Mouse (Mus musculus) hindbrain, embryonic 10.5 days (tissue): ENCODE results near the gene Sprr3. TPM values are rescaled to one million over a fixed set of nuclear protein-coding genes. Genes with fewer than 3 reads are reported as not detected.

Experiments used
- DNase-seq: peaks from one replicate; pipeline ENCODE4 v3.0.0-alpha.2; 2017; ENCODE audit warnings: low spot score
- H3K27ac ChIP-seq: fragments of 300-500 bp; sonication (generic); 2 replicates; pipeline ENCODE4 v1.5.1; 2016; ENCODE audit warnings: mild to moderate bottlenecking, moderate library complexity
- H3K27me3 ChIP-seq: fragments of 300-500 bp; sonication (generic); 2 replicates; pipeline ENCODE4 v1.6.1; 2016; ENCODE audit warnings: mild to moderate bottlenecking; ENCODE audit not compliant: poor library complexity, insufficient read depth, severe bottlenecking
- H3K36me3 ChIP-seq: fragments of 300-500 bp; sonication (generic); 2 replicates; pipeline ENCODE4 v1.6.1; 2016; ENCODE audit warnings: mild to moderate bottlenecking, moderate library complexity
- H3K4me1 ChIP-seq: fragments of 300-500 bp; sonication (generic); replicated peaks from 2 replicates; pipeline ENCODE4 v1.6.1; 2016; ENCODE audit warnings: mild to moderate bottlenecking
- H3K4me3 ChIP-seq: fragments of 300-500 bp; sonication (generic); 2 replicates; pipeline ENCODE4 v1.5.1; 2016; ENCODE audit warnings: mild to moderate bottlenecking, moderate library complexity
- H3K9me3 ChIP-seq: fragments of 300-500 bp; sonication (generic); 2 replicates; pipeline ENCODE4 v1.6.1; 2016; ENCODE audit warnings: mild to moderate bottlenecking, moderate library complexity
- WGBS: fragments of 180-500 bp; shearing (Covaris S2); methylation state at CpG from one replicate; pipeline ENCODE4 v1.1.7; 2016; 5-methylcytosine and 5-hydroxymethylcytosine counted together
- polyA plus RNA-seq: library from polyadenylated mRNA; unstranded; fragments of >200 nt; fragmentation: Nextera tagmentation; extraction: Ambion mirVana; gene quantifications from 2 replicates; pipeline ENCODE4 v1.2.1, GENCODE M21; 2016

The Sprr3 gene
- polyA plus RNA-seq, 1 experiment from 2014 or later, result not detected

- Histone ChIP-seq H3K27ac (no peak within 1 kb of the TSS), H3K36me3 (no peaks in the 10 kb centered on the region), H3K4me3 (no peak within 1 kb of the TSS), H3K27me3 (no peaks in the 10 kb centered on the region), H3K4me1 (no peaks in the 10 kb centered on the region), H3K9me3 (no peaks in the 10 kb centered on the region)
- WGBS, result 82% methylated on average over 2 of the region's 2 CpGs
- DNase-seq, result no peak
These were observed 26.2 kb downstream of the Sprr3 start, which contains the start of gene Sprr2k for GRCm38 (mm10) chr3:92432282-92432681. Gene Sprr2k, plus strand, starts transcription at chr3:92432582.

- Histone ChIP-seq H3K36me3 (no peaks in the 10 kb centered on the region), H3K4me1 (no peaks in the 10 kb centered on the region), H3K27ac (no peak within 1 kb of the TSS), H3K27me3 (no peaks in the 10 kb centered on the region), H3K9me3 (no peaks in the 10 kb centered on the region), H3K4me3 (no peak within 1 kb of the TSS)
- 92% methylated on average over 6 of the region's 6 CpGs for WGBS
- no peak for DNase-seq
These were observed 29.2 kb downstream of the Sprr3 start, which contains the start of gene Gm9774 for GRCm38 (mm10) chr3:92429323-92429722. Gene Gm9774, minus strand, starts transcription at chr3:92429423.

GRCm38 (mm10) chr3:92417782-92418181 is 40.7 kb downstream of the Sprr3 start, which contains the start of gene Sprr2j-ps:
Gene Sprr2j-ps, plus strand, starts transcription at chr3:92418082.
- no peak within 1 kb of the TSS for H3K27ac ChIP-seq
- 88% methylated on average over 2 of the region's 2 CpGs for WGBS
- H3K4me1 ChIP-seq, result no peaks in the 10 kb centered on the region
- H3K27me3 ChIP-seq, result no peaks in the 10 kb centered on the region
- H3K9me3 ChIP-seq, result no peaks in the 10 kb centered on the region
- DNase-seq, result no peak
- no peaks in the 10 kb centered on the region for H3K36me3 ChIP-seq
- no peak within 1 kb of the TSS for H3K4me3 ChIP-seq

GRCm38 (mm10) chr3:92407691-92408090 is 50.8 kb downstream of the Sprr3 start, which contains the start of gene Sprr2i:
Gene Sprr2i, plus strand, starts transcription at chr3:92407991.
- DNase-seq, result no peak
- H3K9me3 ChIP-seq, result no peaks in the 10 kb centered on the region
- H3K27ac ChIP-seq, result no peak within 1 kb of the TSS
- no peaks in the 10 kb centered on the region for H3K4me1 ChIP-seq
- 92% methylated on average over 2 of the region's 2 CpGs for whole genome bisulfite sequencing
- no peaks in the 10 kb centered on the region for H3K36me3 ChIP-seq
- H3K4me3 ChIP-seq, result no peak within 1 kb of the TSS
- H3K27me3 ChIP-seq, result no peaks in the 10 kb centered on the region

Other genes starting within 250 kb of the Sprr3 start
- gene Sprr2a1, start 242.9 kb downstream of the Sprr3 start, polyA plus RNA-seq, result not detected in 2 replicates
- not detected in 2 replicates for gene Sprr2a2, start 242.8 kb downstream of the Sprr3 start, polyA plus RNA-seq
- not detected in 2 replicates for gene Sprr2a3, start 173.3 kb downstream of the Sprr3 start, polyA plus RNA-seq
- not detected in 2 replicates for gene Sprr2b, start 142.1 kb downstream of the Sprr3 start, polyA plus RNA-seq
- not detected in 2 replicates for gene Sprr2d, start 119.6 kb downstream of the Sprr3 start, polyA plus RNA-seq
- not detected in 2 replicates for gene Sprr2e, start 106.6 kb downstream of the Sprr3 start, polyA plus RNA-seq
- not detected in 2 replicates for gene Sprr2f, start 93.5 kb downstream of the Sprr3 start, polyA plus RNA-seq
- gene Sprr2h, start 73.0 kb downstream of the Sprr3 start, polyA plus RNA-seq, result not detected in 2 replicates
- not detected in 2 replicates for gene Sprr2i, start 50.7 kb downstream of the Sprr3 start, polyA plus RNA-seq
- gene Sprr2j-ps, start 40.6 kb downstream of the Sprr3 start, polyA plus RNA-seq, result not detected in 2 replicates
- 8.3 and 9.8 TPM in 2 replicates for gene Gm9774, start 29.3 kb downstream of the Sprr3 start, polyA plus RNA-seq
- not detected in 2 replicates for gene Sprr2k, start 26.1 kb downstream of the Sprr3 start, polyA plus RNA-seq
- gene Sprr1b, start 19.9 kb downstream of the Sprr3 start, polyA plus RNA-seq, result not detected in 2 replicates
- not detected in 2 replicates for gene Sprr1a, start 27.2 kb upstream of the Sprr3 start, polyA plus RNA-seq
- gene Sprr4, start 41.8 kb upstream of the Sprr3 start, polyA plus RNA-seq, result not detected in 2 replicates
- gene 2310046K23Rik, start 75.8 kb upstream of the Sprr3 start, polyA plus RNA-seq, result not detected in 2 replicates
- gene Ivl, start 115.0 kb upstream of the Sprr3 start, polyA plus RNA-seq, result not detected in 2 replicates
- not detected in 2 replicates for gene Smcp, start 130.3 kb upstream of the Sprr3 start, polyA plus RNA-seq
- gene 2210017I01Rik, start 148.8 kb upstream of the Sprr3 start, polyA plus RNA-seq, result not detected in 2 replicates
- not detected in 2 replicates for gene Lce6a, start 162.9 kb upstream of the Sprr3 start, polyA plus RNA-seq
- gene Lce1a1, start 189.6 kb upstream of the Sprr3 start, polyA plus RNA-seq, result not detected in 2 replicates
- not detected in 2 replicates for gene Lce1b, start 198.2 kb upstream of the Sprr3 start, polyA plus RNA-seq
- gene Lce1a2, start 211.6 kb upstream of the Sprr3 start, polyA plus RNA-seq, result not detected in 2 replicates
- gene Lce1c, start 220.5 kb upstream of the Sprr3 start, polyA plus RNA-seq, result not detected in 2 replicates
- gene Lce1d, start 228.5 kb upstream of the Sprr3 start, polyA plus RNA-seq, result not detected in 2 replicates